Mouse (Mus musculus) small intestine, adult 2 months (tissue): ENCODE measurements around the gene Dcaf17.

Experiments
- CTCF ChIP-seq: fragments of 200-500 bp; IDR thresholded peaks from 2 replicates; pipeline ENCODE4 v1.5.1; 2012; ENCODE audit warnings: low read depth, mild to moderate bottlenecking, control low read depth, inconsistent platforms, low read length, moderate library complexity, mixed read lengths; ENCODE audit not compliant: insufficient replicate concordance, insufficient read length; ENCODE audit errors: extremely low read depth
- POLR2A ChIP-seq: fragments of 200-500 bp; IDR thresholded peaks from 2 replicates; pipeline ENCODE4 v1.6.1; 2012; ENCODE audit warnings: low read depth, mild to moderate bottlenecking, control low read depth, inconsistent platforms, low read length, moderate library complexity

DNA sequence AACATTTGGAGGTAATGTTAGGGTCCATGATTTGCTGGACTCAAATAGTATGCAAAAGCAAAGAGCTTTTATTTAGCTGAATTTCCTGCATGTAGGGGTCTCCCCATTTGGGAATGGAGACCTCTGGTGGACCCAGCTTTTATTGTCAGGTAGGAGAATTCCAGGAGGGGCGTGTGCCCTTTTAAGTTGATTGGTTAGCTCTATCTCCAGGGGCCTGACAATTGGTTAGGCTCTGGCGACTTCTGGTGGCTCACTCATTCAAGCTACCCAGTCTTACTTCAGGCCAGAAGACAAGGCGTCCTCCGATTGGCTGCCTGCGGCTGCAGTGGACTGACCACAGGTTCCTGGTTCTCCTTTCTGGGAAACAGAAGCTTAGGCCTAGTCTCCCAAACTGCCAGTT, 28.3 kb upstream of the Dcaf17 start:
- TF ChIP-seq POLR2A (no peak), CTCF (no peak; the same call in 1 of the 2 replicates)
